8 mouse cellular contexts compared by ENCODE assay signal in the genomic region with DNA sequence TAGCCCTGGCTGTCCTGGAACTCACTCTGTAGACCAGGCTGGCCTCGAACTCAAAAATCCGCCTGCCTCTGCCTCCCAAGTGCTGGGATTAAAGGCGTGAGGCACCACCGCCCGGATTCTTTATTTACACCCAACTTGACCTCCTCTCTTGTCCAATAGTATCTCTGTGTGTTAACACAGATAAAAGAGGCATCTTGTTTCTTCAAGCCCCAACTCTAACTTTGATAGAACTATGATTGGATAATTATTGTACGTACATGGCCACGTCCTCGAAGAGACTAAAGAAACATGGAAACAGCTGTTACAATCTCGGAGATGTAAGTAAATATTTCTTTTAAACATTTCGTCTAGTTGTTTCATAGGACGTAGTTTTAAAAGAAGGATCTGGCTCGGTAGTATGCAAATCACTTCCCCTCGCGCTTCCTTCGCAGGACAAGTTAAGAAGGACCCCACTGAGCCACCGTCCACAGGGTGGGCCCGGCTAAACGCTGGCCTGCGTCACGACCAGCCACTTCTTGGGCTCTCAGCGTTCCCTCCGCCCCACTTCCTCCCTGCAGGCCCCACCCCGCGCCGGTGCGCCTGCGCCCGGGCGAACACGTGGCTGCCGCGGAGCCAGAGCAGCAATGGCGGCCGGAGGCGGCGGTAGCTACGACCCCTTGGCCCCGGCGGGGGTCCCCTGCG. TPM values are rescaled to one million over a fixed set of nuclear protein-coding genes. Genes with fewer than 3 reads are reported as not detected.
A peak's percentile ranks its signal among the peaks of the same experiment; 100 is the strongest.
DNase-seq lines count a peak whose midpoint lies in the region; ATAC-seq and TF ChIP-seq lines count a peak whose summit lies in the region.

A gene (plus strand): TSS at position 258 of the 681 bp plus-strand sequence.

- WGBS in embryonic facial prominence, embryonic 13.5 days, result 5% methylated on average over 40 of the region's 40 CpGs
- 4% methylated on average over 40 of the region's 40 CpGs for WGBS in heart, adult 2 months
- WGBS in limb, embryonic 13.5 days, result 6% methylated on average over 40 of the region's 40 CpGs
- WGBS in midbrain, embryonic 16.5 days, result 5% methylated on average over 35 of the region's 40 CpGs

- no peak for TF ChIP-seq CTCF in heart, adult 2 months (IDR thresholded peaks at IDR 0.05)

- DNase-seq in 3134 (ENCODE audit: extremely low read depth, insufficient read length, low spot score), result peak; percentile 97
- peak; percentile 98 to 99 for DNase-seq in adrenal gland, postnatal 36 days
- DNase-seq in heart, adult 2 months, result peak; percentile 98
- peak; percentile 96 to 97 for DNase-seq in kidney, adult 8-10 months
- peak; percentile 84 to 95 for DNase-seq in spleen, postnatal 10 days (ENCODE audit: low spot score in 2 of 2)

- H3K36me3 ChIP-seq in embryonic facial prominence, embryonic 13.5 days, result peaks cover 10% of the 10 kb centered on the region
- H3K36me3 ChIP-seq in heart, adult 2 months (ENCODE audit: control insufficient read depth, insufficient read depth, low read length), result peaks cover 5% of the 10 kb centered on the region
- peaks cover 8% of the 10 kb centered on the region for H3K36me3 ChIP-seq in limb, embryonic 13.5 days
- H3K36me3 ChIP-seq in midbrain, embryonic 16.5 days (ENCODE audit: control insufficient read depth, insufficient read depth, low read length), result no peaks in the 10 kb centered on the region

- peak within 1 kb of the TSS; percentile 64 for H3K27ac ChIP-seq in embryonic facial prominence, embryonic 13.5 days
- peak within 1 kb of the TSS; percentile 77 for H3K27ac ChIP-seq in heart, adult 2 months
- H3K27ac ChIP-seq in limb, embryonic 13.5 days, result peak within 1 kb of the TSS; percentile 63; the same call in 1 of the 2 replicates
- H3K27ac ChIP-seq in midbrain, embryonic 16.5 days (ENCODE audit: low read length), result peak within 1 kb of the TSS; percentile 66

- peak; percentile 99 for ATAC-seq in embryonic facial prominence, embryonic 13.5 days (ENCODE audit: insufficient number of reproducible peaks, insufficient read depth, low FRiP score, low TSS enrichment, low read depth)
- ATAC-seq in limb, embryonic 13.5 days (ENCODE audit: low FRiP score, low read depth), result peak; percentile 100
- peak; percentile 100 for ATAC-seq in midbrain, embryonic 16.5 days

- no peaks in the 10 kb centered on the region for H3K27me3 ChIP-seq in embryonic facial prominence, embryonic 13.5 days
- H3K27me3 ChIP-seq in heart, adult 2 months (ENCODE audit: control insufficient read depth, insufficient read depth, low read length), result no peaks in the 10 kb centered on the region
- H3K27me3 ChIP-seq in limb, embryonic 13.5 days, result no peaks in the 10 kb centered on the region
- no peaks in the 10 kb centered on the region for H3K27me3 ChIP-seq in midbrain, embryonic 16.5 days (ENCODE audit: control insufficient read depth, insufficient read depth, low read depth, low read length)

- peaks cover 20% of the 10 kb centered on the region for H3K4me1 ChIP-seq in embryonic facial prominence, embryonic 13.5 days
- peaks cover 5% of the 10 kb centered on the region for H3K4me1 ChIP-seq in heart, adult 2 months (ENCODE audit: control insufficient read depth, insufficient read depth, low read length)
- peaks cover 22% of the 10 kb centered on the region for H3K4me1 ChIP-seq in limb, embryonic 13.5 days
- H3K4me1 ChIP-seq in midbrain, embryonic 16.5 days (ENCODE audit: control insufficient read depth, insufficient read depth, low read length), result peaks cover 19% of the 10 kb centered on the region

- H3K9ac ChIP-seq in embryonic facial prominence, embryonic 13.5 days, result peak within 1 kb of the TSS; percentile 95
- peak within 1 kb of the TSS; percentile 86 for H3K9ac ChIP-seq in heart, adult 2 months (ENCODE audit: low read depth, low read length)
- H3K9ac ChIP-seq in limb, embryonic 13.5 days, result peak within 1 kb of the TSS; percentile 94
- peak within 1 kb of the TSS; percentile 93 for H3K9ac ChIP-seq in midbrain, embryonic 16.5 days (ENCODE audit: low read depth, low read length)

- H3K4me3 ChIP-seq in embryonic facial prominence, embryonic 13.5 days, result peak within 1 kb of the TSS; percentile 99
- H3K4me3 ChIP-seq in heart, adult 2 months, result peak within 1 kb of the TSS; percentile 79
- H3K4me3 ChIP-seq in limb, embryonic 13.5 days, result peak within 1 kb of the TSS; percentile 96
- H3K4me3 ChIP-seq in midbrain, embryonic 16.5 days (ENCODE audit: low read depth, low read length), result peak within 1 kb of the TSS; percentile 99

- TF ChIP-seq POLR2A in heart, adult 2 months (IDR thresholded peaks at IDR 0.05; ENCODE audit: insufficient read depth, low read depth, low read length), result peak; percentile 73

- peaks cover 6% of the 10 kb centered on the region for H3K79me2 ChIP-seq in heart, adult 2 months (replicated peaks; ENCODE audit: control insufficient read depth, insufficient read depth, low read length)

- TF ChIP-seq EP300 in heart, adult 2 months (IDR thresholded peaks at IDR 0.05; ENCODE audit: insufficient read depth, low read depth, low read length), result 0 out of 2 replicates have a peak, but pooled peaks have one; percentile 59

- intact Hi-C loops in heart, adult 2 months (cut with DNase I), result loop anchor here (2.0 to 10.0 kb wide), 3 partner anchors 17 to 141 kb away; a partner anchor contains a TSS

- H3K9me3 ChIP-seq in embryonic facial prominence, embryonic 13.5 days, result no peaks in the 10 kb centered on the region
- H3K9me3 ChIP-seq in limb, embryonic 13.5 days, result no peaks in the 10 kb centered on the region
- no peaks in the 10 kb centered on the region for H3K9me3 ChIP-seq in midbrain, embryonic 16.5 days (replicated peaks; ENCODE audit: control insufficient read depth, low read length, poor library complexity, severe bottlenecking)

- peak within 1 kb of the TSS; percentile 78 for H3K4me2 ChIP-seq in embryonic facial prominence, embryonic 13.5 days
- H3K4me2 ChIP-seq in limb, embryonic 13.5 days (replicated peaks), result peak within 1 kb of the TSS; percentile 84
- peak within 1 kb of the TSS; percentile 94 for H3K4me2 ChIP-seq in midbrain, embryonic 16.5 days (ENCODE audit: low read length)

RNA-seq across cellular contexts. Expression of the gene that starts here (rescaled TPM):
- 100 to 1,000 TPM in 1 of 2 experiments, 10 to 100 TPM in 1; 52.1 to 107 TPM for total RNA-seq in adrenal gland, postnatal 36 days (2021)
- 77.3 and 77.4 TPM in 2 replicates for polyA plus RNA-seq in embryonic facial prominence, embryonic 13.5 days (2015; fragmentation: Nextera tagmentation; extraction: Ambion mirVana)
- total RNA-seq in heart, adult 2 months (2021), result 10 to 100 TPM; 19.1 to 21.9 TPM
- polyA plus RNA-seq in heart, adult 2 months (2012; rRNA removed), result 8.4 and 11.1 TPM in 2 replicates
- 75.9 and 82.1 TPM in 2 replicates for polyA plus RNA-seq in limb, embryonic 13.5 days (2015; fragmentation: Nextera tagmentation; extraction: Ambion mirVana)
- polyA plus RNA-seq in midbrain, embryonic 16.5 days (2015; fragmentation: Nextera tagmentation; extraction: Ambion mirVana), result 50.3 and 51.2 TPM in 2 replicates

Comparison
In these comparisons a context has a peak if more than half of its experiments do, and no peak if none do; other contexts are left out.
1. Peak in every context shown above with its lines: DNase-seq, ATAC-seq, H3K4me3 ChIP-seq and H3K27ac ChIP-seq.